In the genomic region with DNA sequence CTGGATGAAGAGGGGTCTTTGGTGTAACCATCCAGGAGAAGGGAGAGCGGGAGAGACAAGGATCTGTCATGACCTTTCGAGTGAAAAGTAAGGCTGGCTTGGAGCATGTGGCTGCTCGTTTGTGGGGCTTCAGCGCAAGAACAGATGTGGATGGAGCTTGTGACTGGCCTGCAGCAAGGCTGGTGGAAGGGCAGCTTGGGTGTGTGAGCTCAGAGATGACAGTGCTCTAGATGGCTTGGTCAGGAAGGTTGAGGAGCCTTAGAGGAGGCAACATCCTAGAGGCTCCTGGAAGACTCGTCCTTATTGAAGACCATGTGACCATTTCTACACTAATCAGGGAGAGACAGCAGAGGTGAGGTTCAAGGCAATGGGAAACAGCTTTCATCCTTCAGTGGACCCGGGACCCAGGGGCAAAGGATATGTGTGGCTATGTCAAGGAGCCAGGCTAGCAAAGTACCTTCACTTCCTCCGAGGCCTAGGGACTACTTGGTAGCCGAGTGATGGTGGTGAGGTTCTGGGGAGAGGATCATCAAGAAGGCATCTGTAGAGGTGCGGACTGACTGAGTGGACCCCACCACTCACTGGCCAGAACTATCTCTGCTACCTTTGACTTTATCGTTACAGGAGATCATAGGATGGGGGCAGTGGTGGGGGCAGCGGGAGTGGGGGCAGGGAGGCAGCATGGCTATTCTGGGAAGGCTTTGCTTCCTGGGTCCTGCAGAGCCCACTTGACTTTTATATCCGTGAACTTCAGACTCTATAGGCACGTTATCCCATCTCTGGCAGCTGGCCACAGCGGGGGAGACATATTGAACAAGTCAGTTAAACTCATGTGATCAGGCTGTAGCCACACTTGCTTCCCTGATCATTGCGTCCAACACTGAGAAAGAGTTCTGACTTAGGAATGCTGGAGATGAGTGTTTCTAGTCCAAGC, we compare ENCODE assay signal across 16 mouse cellular contexts. TPM values are rescaled to one million over a fixed set of nuclear protein-coding genes. Genes with fewer than 3 reads are reported as not detected.
DNase-seq lines count a peak whose midpoint lies in the region; ATAC-seq and TF ChIP-seq lines count a peak whose summit lies in the region.
"Had no signal": no experiment of that assay in that cellular context is flagged by ENCODE, and none has a peak within 500 bp of the region (broad histone marks: within the 10 kb centered on the region; RNA-seq: fewer than 3 reads in every experiment).

No protein-coding gene starts in this region.

- H3K27me3 ChIP-seq in kidney, adult 2 months (replicated peaks; ENCODE audit: control insufficient read depth, insufficient read depth, low read length): no peaks in the 10 kb centered on the region
- no peaks in the 10 kb centered on the region for H3K27me3 ChIP-seq in kidney, embryonic 15.5 days
- H3K27me3 ChIP-seq in spleen, adult 2 months (ENCODE audit: control insufficient read depth, insufficient read depth, low read length): no peaks in the 10 kb centered on the region
- H3K27me3 ChIP-seq: embryonic facial prominence, embryonic 15.5 days; hindbrain, embryonic 12.5 days; limb, embryonic 15.5 days had no signal

- no peak overlapping the region for H3K4me2 ChIP-seq in kidney, embryonic 15.5 days
- H3K4me2 ChIP-seq: embryonic facial prominence, embryonic 15.5 days; hindbrain, embryonic 12.5 days; limb, embryonic 15.5 days; midbrain, embryonic 11.5 days had no signal

- H3K4me1 ChIP-seq in kidney, adult 2 months (ENCODE audit: control insufficient read depth, insufficient read depth, low read length): peaks cover 30% of the 10 kb centered on the region
- H3K4me1 ChIP-seq in kidney, embryonic 15.5 days: peaks cover 32% of the 10 kb centered on the region
- H3K4me1 ChIP-seq in spleen, adult 2 months (ENCODE audit: control insufficient read depth, insufficient read depth, insufficient read length): peaks cover 17% of the 10 kb centered on the region; the same call in 1 of the 2 replicates

- peak; percentile 74 for DNase-seq in kidney, adult 2 months
- no peak for DNase-seq in spleen, adult 2 months (ENCODE audit: low read depth in 1 of 2, low spot score in 2 of 2)
- DNase-seq in spleen, postnatal 10 days (ENCODE audit: low spot score in 2 of 2): no peak
- peak; percentile 31 to 53 for DNase-seq in heart, postnatal 36 days
- DNase-seq in adipocyte (ENCODE audit: low spot score): no peak
- no peak for DNase-seq in neural tube, embryonic 10.5 days (ENCODE audit: extremely low spot score, low spot score)
- DNase-seq: adrenal gland, postnatal 36 days; cerebellum, adult 18-20 months; right cerebral cortex, postnatal 14 days had no signal

- no peak for ATAC-seq in kidney, embryonic 15.5 days (replicated peaks; ENCODE audit: low FRiP score)

- H3K9me3 ChIP-seq in kidney, embryonic 15.5 days (replicated peaks): no peaks in the 10 kb centered on the region
- H3K9me3 ChIP-seq: embryonic facial prominence, embryonic 15.5 days; hindbrain, embryonic 12.5 days; limb, embryonic 15.5 days had no signal

- 71% methylated on average over 15 of the region's 15 CpGs for WGBS in kidney, adult 2 months
- WGBS in kidney, embryonic 15.5 days: 90% methylated on average over 15 of the region's 15 CpGs
- 87% methylated on average over 15 of the region's 15 CpGs for WGBS in spleen, adult 2 months

- intact Hi-C loops in heart, postnatal 36 days (cut with DNase I): no loop called here

- TF ChIP-seq POLR2A in kidney, adult 2 months (IDR thresholded peaks at IDR 0.05; ENCODE audit: low read depth, low read length): no peak
- no peak for TF ChIP-seq POLR2A in spleen, adult 2 months (IDR thresholded peaks at IDR 0.05; ENCODE audit: low read depth, low read length)

- H3K27ac ChIP-seq in kidney, adult 2 months (ENCODE audit: insufficient read depth, low read depth, low read length): peak overlapping the region; percentile 58
- no peak overlapping the region for H3K27ac ChIP-seq in kidney, embryonic 15.5 days
- peak overlapping the region; percentile 62 for H3K27ac ChIP-seq in spleen, adult 2 months (ENCODE audit: insufficient read depth, low read length)
- H3K27ac ChIP-seq: embryonic facial prominence, embryonic 15.5 days; hindbrain, embryonic 12.5 days had no signal

- TF ChIP-seq CTCF in kidney, adult 2 months (conservative IDR thresholded peaks at IDR 0.05; ENCODE audit: insufficient read depth, insufficient read length, low read depth, low read length): no peak
- TF ChIP-seq CTCF in spleen, adult 2 months (IDR thresholded peaks at IDR 0.05; ENCODE audit: extremely low read depth, insufficient read depth, insufficient read length, insufficient replicate concordance): no peak

- H3K36me3 ChIP-seq in kidney, adult 2 months (ENCODE audit: control insufficient read depth, insufficient read depth, low read length): peaks cover 2% of the 10 kb centered on the region; the same call in 1 of the 2 replicates
- peaks cover 98% of the 10 kb centered on the region for H3K36me3 ChIP-seq in kidney, embryonic 15.5 days
- H3K36me3 ChIP-seq in spleen, adult 2 months (ENCODE audit: control insufficient read depth, insufficient read depth, low read length): peaks cover 43% of the 10 kb centered on the region

- H3K9ac ChIP-seq in kidney, embryonic 15.5 days: no peak overlapping the region
- H3K9ac ChIP-seq: embryonic facial prominence, embryonic 15.5 days; hindbrain, embryonic 12.5 days; limb, embryonic 15.5 days had no signal

- H3K4me3 ChIP-seq in kidney, adult 2 months (ENCODE audit: insufficient read depth, low read depth, low read length): no peak overlapping the region
- no peak overlapping the region for H3K4me3 ChIP-seq in kidney, embryonic 15.5 days (replicated peaks)
- no peak overlapping the region for H3K4me3 ChIP-seq in spleen, adult 2 months (ENCODE audit: extremely low read depth, insufficient read depth, insufficient read length)
- H3K4me3 ChIP-seq: embryonic facial prominence, embryonic 15.5 days; hindbrain, embryonic 12.5 days; limb, embryonic 15.5 days had no signal

RNA-seq across cellular contexts. Expression of a gene that starts 6.6 kb away (rescaled TPM):
- polyA plus RNA-seq in kidney, adult 2 months (2012; rRNA removed): 117 and 130 TPM in 2 replicates
- 11.5 and 13.3 TPM in 2 replicates for polyA plus RNA-seq in kidney, embryonic 15.5 days (2015; fragmentation: Nextera tagmentation; extraction: Ambion mirVana)
- polyA plus RNA-seq in spleen, adult 2 months (2012; rRNA removed): 18.1 and 24.1 TPM in 2 replicates
- total RNA-seq in heart, postnatal 36 days (2021): 100 to 1,000 TPM in 1 of 2 experiments, 10 to 100 TPM in 1; 96.9 to 120 TPM

RNA-seq across cellular contexts. Expression of a gene that starts 19.0 kb away (rescaled TPM):
- 6.4 and 12.7 TPM in 2 replicates for polyA plus RNA-seq in kidney, adult 2 months (2012; rRNA removed)
- polyA plus RNA-seq in kidney, embryonic 15.5 days (2015; fragmentation: Nextera tagmentation; extraction: Ambion mirVana): 0.26 and 0.33 TPM in 2 replicates
- polyA plus RNA-seq in spleen, adult 2 months (2012; rRNA removed): 6.0 and 9.6 TPM in 2 replicates
- total RNA-seq in heart, postnatal 36 days (2021): 1 to 10 TPM; 4.5 to 5.5 TPM

RNA-seq across cellular contexts. Expression of a gene that starts 21.4 kb away (rescaled TPM):
- polyA plus RNA-seq in kidney, adult 2 months (2012; rRNA removed): not detected in 2 replicates
- not detected in 2 replicates for polyA plus RNA-seq in kidney, embryonic 15.5 days (2015; fragmentation: Nextera tagmentation; extraction: Ambion mirVana)
- not detected in 2 replicates for polyA plus RNA-seq in spleen, adult 2 months (2012; rRNA removed)
- total RNA-seq in heart, postnatal 36 days (2021): 1 to 10 TPM in 1 of 2 experiments, under 1 TPM in 1; 0.92 to 3.1 TPM
- total RNA-seq: adrenal gland, postnatal 36 days; layer of hippocampus, postnatal 10 days; neutrophil, adult 5-6 weeks had no signal
- polyA plus RNA-seq: embryonic facial prominence, embryonic 15.5 days; hindbrain, embryonic 12.5 days; limb, embryonic 15.5 days; midbrain, embryonic 11.5 days had no signal

RNA-seq across cellular contexts. Expression of a gene that starts 21.9 kb away (rescaled TPM):
- polyA plus RNA-seq in kidney, adult 2 months (2012; rRNA removed): 42.0 and 45.4 TPM in 2 replicates
- 40.1 and 41.7 TPM in 2 replicates for polyA plus RNA-seq in kidney, embryonic 15.5 days (2015; fragmentation: Nextera tagmentation; extraction: Ambion mirVana)
- polyA plus RNA-seq in spleen, adult 2 months (2012; rRNA removed): 22.1 and 25.6 TPM in 2 replicates
- total RNA-seq in heart, postnatal 36 days (2021): 10 to 100 TPM; 56.7 to 67.8 TPM

RNA-seq across cellular contexts. Expression of a gene that starts 26.7 kb away (rescaled TPM):
- polyA plus RNA-seq in kidney, adult 2 months (2012; rRNA removed): 29.6 and 32.4 TPM in 2 replicates
- 32.9 and 34.0 TPM in 2 replicates for polyA plus RNA-seq in kidney, embryonic 15.5 days (2015; fragmentation: Nextera tagmentation; extraction: Ambion mirVana)
- 11.0 and 11.6 TPM in 2 replicates for polyA plus RNA-seq in spleen, adult 2 months (2012; rRNA removed)
- total RNA-seq in heart, postnatal 36 days (2021): 10 to 100 TPM; 22.4 to 24.7 TPM

Comparison
In these comparisons a context has a peak if more than half of its experiments do, and no peak if none do; other contexts are left out.
1. DNase-seq: peak in kidney, adult 2 months (single experiment) and heart, postnatal 36 days (2 of 2); none in spleen, adult 2 months (0 of 2), spleen, postnatal 10 days (0 of 2), adipocyte (single experiment) and neural tube, embryonic 10.5 days (single experiment).